Mouse (Mus musculus): Measurements from ENCODE around the gene Becn1. TPM values are rescaled to one million over a fixed set of nuclear protein-coding genes. Genes with fewer than 3 reads are reported as not detected.

Becn1 gene
- polyA plus RNA-seq, 1 experiment: 147 TPM

GRCm38 (mm10) chr11:101315665-101316500 is 13.8 kb upstream of the Becn1 start, which contains the start of gene Psme3:
Psme3 (plus strand) TSS chr11:101316213.
- DNase-seq (ENCODE audit: low spot score): peak; percentile 95

DNA sequence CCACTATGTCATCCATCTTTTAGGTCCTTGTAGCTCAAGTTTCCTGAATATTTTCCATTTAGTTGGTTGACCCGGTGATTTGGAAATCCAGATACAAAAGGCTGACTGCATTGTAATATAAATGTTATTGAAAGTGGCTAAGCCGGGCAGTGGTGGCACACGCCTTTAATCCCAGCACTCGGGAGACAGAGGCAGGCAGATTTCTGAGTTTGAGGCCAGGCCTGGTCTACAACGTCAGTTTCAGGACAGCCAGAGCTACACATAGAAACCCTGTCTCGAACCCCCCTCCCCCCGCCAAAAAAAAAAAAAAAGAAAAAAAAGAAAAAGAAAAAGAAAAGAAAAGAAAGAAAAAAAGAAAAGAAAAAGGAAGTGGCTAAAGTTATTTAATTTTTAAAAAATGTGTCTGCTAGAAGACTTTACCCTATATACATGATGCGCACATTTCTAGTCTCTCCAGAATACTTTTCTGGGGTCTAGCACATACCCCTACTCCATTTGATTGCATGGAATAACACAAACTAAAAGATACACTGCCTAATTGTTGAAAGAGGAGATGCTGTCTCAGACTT is 13.1 kb upstream of the Becn1 start:
- no peak for DNase-seq (ENCODE audit: low spot score)

DNA sequence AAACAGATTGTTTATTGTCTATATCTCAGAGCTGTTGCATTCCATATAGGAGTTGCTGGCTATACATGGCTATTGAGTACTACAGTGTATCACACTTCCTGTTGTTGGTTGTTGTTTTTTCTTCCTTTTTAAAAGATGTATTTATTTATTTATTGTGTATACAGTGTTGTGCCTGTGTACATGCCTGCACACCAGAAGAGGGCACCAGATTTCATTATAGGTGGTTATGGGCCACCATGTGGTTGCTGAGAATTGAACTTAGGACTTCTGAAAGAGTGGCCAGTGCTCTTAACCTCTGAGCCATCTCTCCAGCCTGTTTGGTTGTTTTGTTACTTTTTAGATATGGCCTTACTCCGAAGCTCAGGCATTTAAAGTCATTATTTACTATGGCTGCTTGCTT is 12.5 kb upstream of the Becn1 start:
- DNase-seq (ENCODE audit: low spot score): no peak

DNA sequence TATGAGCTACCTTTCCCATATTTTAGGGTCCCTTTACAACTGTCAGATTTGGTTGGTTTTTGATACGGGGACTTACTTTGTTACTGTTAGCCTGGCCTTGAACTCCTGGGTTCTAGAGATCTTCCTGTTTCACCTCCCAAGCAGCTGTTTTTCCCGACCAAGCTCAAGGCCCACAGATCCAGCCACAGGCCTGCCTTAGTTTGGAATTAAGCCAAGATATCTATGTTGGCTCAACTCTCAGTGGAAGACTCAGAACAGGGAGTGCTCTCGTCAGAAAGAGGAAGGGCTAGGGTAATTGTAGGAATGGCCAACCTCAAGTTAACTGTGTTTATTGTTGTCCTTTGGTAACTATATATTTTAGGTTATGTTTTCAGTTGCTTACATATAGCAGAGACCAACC is 10.1 kb upstream of the Becn1 start:
- no peak for DNase-seq (ENCODE audit: low spot score)

DNA sequence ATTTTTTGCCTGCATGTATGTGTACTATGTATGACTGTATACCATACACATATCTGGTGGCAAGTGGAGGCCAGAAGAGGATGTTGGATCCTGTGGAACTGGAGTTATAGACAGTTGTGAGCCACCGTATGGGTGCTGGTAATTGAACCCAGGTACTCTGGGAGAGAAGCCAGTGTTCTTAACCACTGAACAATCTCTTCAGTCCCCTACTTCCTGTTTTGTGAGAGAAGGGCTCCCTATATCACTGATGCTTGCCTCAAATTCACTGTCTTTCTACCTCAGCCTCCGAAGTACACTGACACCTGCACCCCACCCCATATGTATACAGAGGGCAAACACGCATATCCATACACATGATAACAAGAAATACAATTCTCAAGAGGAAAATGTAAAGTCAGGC is 9.0 kb upstream of the Becn1 start:
- no peak for DNase-seq (ENCODE audit: low spot score)

- no peak for DNase-seq (ENCODE audit: low spot score)
Measured at GRCm38 (mm10) chr11:101307744-101308143, 5.7 kb upstream of the Becn1 start.

GRCm38 (mm10) chr11:101301299-101302003 is 635 bp downstream of the Becn1 start:
- DNase-seq (ENCODE audit: low spot score): no peak

- no peak for DNase-seq (ENCODE audit: low spot score)
Measured at GRCm38 (mm10) chr11:101300881-101301280, 1.2 kb downstream of the Becn1 start.

DNA sequence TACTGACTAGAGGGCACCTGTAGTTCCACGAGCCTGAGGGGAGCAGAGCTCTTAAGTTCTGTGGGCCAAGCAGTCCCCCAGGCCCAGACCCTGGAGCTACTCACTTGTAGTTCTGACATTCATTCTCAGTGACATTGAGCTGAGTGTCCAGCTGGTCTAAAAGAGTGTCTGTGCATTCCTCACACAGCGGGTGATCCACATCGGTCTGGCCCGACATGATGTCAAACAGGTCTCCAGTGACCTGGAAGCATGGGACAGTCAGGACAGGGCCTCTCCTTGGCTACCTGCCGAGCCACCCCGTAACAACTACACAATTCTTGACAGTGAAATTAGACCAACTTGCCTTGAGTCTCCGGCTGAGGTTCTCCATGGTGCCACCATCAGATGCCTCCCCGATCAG is 6.9 kb downstream of the Becn1 start:
- DNase-seq (ENCODE audit: low spot score): no peak

GRCm38 (mm10) chr11:101291231-101291630 is 10.9 kb downstream of the Becn1 start:
- DNase-seq (ENCODE audit: low spot score): no peak

GRCm38 (mm10) chr11:101287306-101287705 is 14.8 kb downstream of the Becn1 start:
- no peak for DNase-seq (ENCODE audit: low spot score)

GRCm38 (mm10) chr11:101283805-101284204 is 18.3 kb downstream of the Becn1 start:
- no peak for DNase-seq (ENCODE audit: low spot score)

DNA sequence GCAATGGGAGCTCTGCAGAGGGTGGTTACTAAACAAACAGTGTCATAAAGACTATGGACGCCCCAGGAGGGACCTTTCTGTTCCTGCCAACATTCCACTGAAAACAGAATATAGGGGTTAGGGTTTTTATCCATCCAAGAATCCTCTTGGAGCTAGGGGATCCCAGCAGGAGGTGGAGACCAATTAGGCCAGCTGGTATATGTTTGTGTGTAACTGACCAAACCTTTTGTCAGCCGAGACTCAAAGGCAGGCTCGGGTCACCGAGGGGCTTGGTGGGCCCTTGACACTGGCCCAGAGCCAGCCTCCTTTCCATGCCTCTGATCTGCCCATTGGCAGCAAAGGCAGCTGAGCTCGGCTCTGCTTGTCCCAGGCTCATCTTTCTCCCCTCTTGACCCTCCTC is 19.2 kb downstream of the Becn1 start:
- no peak for DNase-seq (ENCODE audit: low spot score)

- no peak for DNase-seq (ENCODE audit: low spot score)
Measured at GRCm38 (mm10) chr11:101280837-101281236, 21.2 kb downstream of the Becn1 start.

GRCm38 (mm10) chr11:101279193-101279569 is 22.9 kb downstream of the Becn1 start:
- no peak for DNase-seq (ENCODE audit: low spot score)

DNA sequence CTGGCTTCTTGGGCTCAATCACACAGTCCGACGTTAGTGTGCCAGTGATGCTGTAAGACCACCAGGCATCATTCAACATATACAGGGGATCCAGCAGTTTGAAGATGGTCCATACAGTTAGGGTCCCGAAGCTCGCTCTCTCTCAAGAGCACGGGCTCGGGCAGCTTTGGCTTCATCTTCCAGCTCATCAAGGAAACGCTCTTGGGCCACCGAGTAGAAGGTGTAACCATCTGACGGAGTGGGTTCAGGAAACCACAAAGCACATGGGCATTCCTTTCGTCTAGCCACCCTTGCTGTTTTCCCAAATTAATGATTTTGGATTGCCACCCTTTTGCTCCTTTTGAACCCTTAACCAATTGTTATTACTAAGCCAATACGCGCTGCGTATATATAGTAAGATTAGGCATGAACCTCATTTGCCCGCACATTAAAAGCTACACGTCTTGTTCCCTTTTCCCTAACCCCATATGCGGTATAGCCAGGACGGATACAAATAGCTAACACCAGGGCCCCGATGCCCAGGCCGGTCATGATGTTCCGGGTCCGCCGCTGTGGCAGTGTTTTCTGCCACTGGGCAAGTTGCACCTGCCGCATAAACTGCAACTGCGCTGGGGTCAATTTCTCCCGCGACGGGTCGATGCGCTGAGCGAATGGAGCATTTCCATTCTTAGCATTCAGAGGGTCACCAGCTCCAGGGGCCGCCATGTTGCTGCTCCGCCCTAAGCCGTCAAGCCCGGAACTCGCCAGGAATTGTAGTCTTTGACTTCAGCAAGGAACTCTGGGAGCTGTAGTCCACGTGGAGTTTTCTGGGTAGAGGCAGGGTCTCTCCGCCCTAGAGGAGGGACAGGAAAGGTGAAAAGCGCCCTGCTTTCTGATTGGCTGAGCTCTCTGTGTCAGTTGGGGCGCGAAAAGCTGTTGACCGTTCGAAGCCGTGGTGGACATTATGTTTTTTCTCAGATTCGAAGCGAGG is 23.6 kb downstream of the Becn1 start, which contains the start of the genes Cntd1 and Coa3:
Gene Cntd1 (plus strand): TSS at position 790 of the 970 bp plus-strand sequence.
Gene Coa3 (minus strand): TSS at position 892 of the 970 bp plus-strand sequence.
- peak; percentile 66 for DNase-seq (ENCODE audit: low spot score)

DNA sequence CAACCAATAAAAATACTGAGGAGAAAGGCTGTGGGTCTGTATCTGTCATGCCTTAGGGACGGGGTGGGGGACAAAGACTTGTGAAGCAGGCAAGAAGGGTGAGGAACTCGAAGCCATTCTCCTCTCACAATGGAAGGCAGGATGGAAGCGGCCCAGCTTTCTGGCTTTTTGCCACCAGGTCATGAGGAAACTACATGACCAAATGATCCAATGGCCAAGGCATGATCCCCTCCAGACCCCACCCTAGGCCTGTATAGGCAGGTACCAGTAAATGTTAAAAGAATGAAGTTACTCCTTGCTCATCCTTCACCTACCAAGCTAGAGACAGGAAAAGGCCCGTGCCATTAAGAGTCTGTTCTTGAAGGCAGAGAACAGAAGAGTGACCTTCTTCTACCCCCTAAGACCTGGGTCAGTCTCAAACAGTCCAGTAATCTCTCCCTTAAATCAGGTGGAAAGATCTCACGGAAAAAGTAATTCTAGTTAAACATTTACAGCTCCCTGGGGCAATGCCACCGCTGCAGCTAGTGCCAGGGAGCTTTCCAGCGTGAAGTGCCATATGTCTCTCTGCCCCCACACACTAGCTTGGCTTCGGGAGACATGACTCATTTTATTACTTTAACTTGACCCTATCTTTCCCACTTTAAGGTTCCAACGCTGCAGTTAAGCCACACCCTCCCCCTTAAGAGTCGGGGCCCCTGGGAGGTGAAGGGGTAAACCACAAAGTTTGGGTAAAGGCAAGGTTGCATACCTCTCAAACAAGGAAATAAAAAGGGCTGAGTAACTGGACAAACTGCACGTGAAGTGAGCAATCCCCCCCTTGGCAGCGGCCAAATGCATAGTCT is 24.5 kb downstream of the Becn1 start:
- DNase-seq (ENCODE audit: low spot score): no peak

- no peak for DNase-seq (ENCODE audit: low spot score)
Measured at GRCm38 (mm10) chr11:101276319-101277070, 25.6 kb downstream of the Becn1 start.

GRCm38 (mm10) chr11:101275309-101275708 is 26.8 kb downstream of the Becn1 start:
- no peak for DNase-seq (ENCODE audit: low spot score)

GRCm38 (mm10) chr11:101272446-101272845 is 29.6 kb downstream of the Becn1 start:
- no peak for DNase-seq (ENCODE audit: low spot score)
